Mouse (Mus musculus): ENCODE data around the gene Naglu.

DNA sequence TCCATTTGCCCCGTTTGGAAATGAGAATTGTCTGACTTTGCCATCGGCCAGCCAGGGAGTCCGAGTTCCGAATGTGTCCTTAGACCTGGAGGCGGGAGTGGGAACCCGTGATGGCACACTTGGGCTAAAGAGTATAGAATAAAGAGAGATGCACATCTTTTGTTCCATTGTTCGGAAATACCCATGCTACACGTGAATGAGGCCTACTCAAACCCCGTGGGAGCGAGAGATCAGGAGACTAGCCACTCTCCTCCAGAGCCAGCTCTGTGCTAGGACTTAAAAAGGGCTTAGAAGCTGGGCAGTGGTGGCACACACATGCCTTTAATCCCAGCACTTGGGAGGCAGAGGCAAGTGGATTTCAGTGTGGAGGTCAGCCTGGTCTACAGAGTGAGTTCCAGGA lies 10.3 kb upstream of the Naglu start:
- TF ChIP-seq FLI1 (IDR thresholded peaks at IDR 0.05; ENCODE audit: low read length) = no peak
- no peak for TF ChIP-seq GATA1 (IDR thresholded peaks at IDR 0.05; ENCODE audit: borderline replicate concordance, low read length)
